Mouse (Mus musculus) liver, embryonic 14.5 days (tissue): ENCODE measurements at regions not wholly inside any gene's neighbourhood (a gene's known extent, or its start where the extent isn't known, plus 50 kb on each side); places are given as distances from the start of the nearest gene placed in this dataset.

Experiments used
- CTCF ChIP-seq: IDR thresholded peaks from 2 replicates; pipeline ENCODE4 v1.5.1; 2016; ENCODE audit warnings: antibody characterized with exemption, low read depth, control low read depth
- EP300 ChIP-seq: IDR thresholded peaks from 2 replicates; pipeline ENCODE4 v1.6.1; 2016; ENCODE audit warnings: antibody characterized with exemption, low read depth

- TF ChIP-seq CTCF (no peak), EP300 (no peak)
Measured at GRCm38 (mm10) chr14:72360181-72360580, 131.5 kb downstream of the Gm9195 start.
